Mouse (Mus musculus) embryonic fibroblast, embryonic 13.5 days (primary cell): Measurements from ENCODE around the gene Trhr2.

Source experiments
- CTCF ChIP-seq: IDR thresholded peaks from 2 replicates; pipeline ENCODE4 v1.5.1; 2011; ENCODE audit warnings: mild to moderate bottlenecking, control low read depth, low read length, moderate library complexity, borderline replicate concordance; ENCODE audit not compliant: insufficient read depth
- POLR2A ChIP-seq: IDR thresholded peaks from 2 replicates; pipeline ENCODE4 v1.6.1; 2011; ENCODE audit warnings: low read depth, mild to moderate bottlenecking, control low read depth, low read length, moderate library complexity

GRCm38 (mm10) chr8:122319045-122319707 is 41.4 kb downstream of the Trhr2 start:
- TF ChIP-seq CTCF (no peak), POLR2A (no peak)
